In the genomic region with DNA sequence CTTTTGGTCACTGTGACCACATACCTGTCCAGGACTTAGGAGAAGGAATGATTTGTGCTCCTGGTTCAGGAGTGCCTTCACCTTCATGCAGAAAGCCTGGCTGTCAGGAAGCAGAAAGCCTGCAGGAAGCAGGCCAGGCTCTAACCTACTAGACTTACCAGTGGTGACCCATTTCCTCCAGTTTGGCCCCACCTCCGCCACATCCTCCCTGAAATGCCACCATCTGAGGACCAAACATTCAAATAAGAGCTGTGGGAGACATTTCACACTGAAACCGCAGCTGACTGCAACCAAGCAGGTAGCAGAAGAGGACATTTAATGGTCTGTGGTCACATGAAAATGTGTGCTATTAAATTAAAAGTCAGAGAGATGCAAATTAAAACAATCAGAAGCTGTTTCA, we compare ENCODE assay signal across 15 mouse cellular contexts. TPM values are rescaled to one million over a fixed set of nuclear protein-coding genes. Genes with fewer than 3 reads are reported as not detected.
DNase-seq lines count a peak whose midpoint lies in the region; ATAC-seq lines count a peak whose summit lies in the region.
"Had no signal": no experiment of that assay in that cellular context is flagged by ENCODE, and none has a peak within 500 bp of the region (broad histone marks: within the 10 kb centered on the region; RNA-seq: fewer than 3 reads in every experiment).

No protein-coding gene starts in this region.

- DNase-seq in spleen, adult 18-20 months, result peak; percentile 25 to 37
- no peak for DNase-seq in spleen, postnatal 14 days (ENCODE audit: low spot score in 2 of 2)
- DNase-seq in thymus, adult 18-20 months, result peak; percentile 30 to 50
- DNase-seq in right cerebral cortex, postnatal 4 days, result no peak
- DNase-seq in layer of hippocampus, adult 9-10 months (ENCODE audit: low spot score), result no peak
- DNase-seq: cerebellum, adult 9-10 months; embryo, embryonic 11 days; gastrocnemius, postnatal 10 days; heart, postnatal 10 days; kidney, adult 11 months; retina, postnatal 1 day had no signal

- ATAC-seq in inflammation-experienced regulatory T-cells, adult 6 months, result peak; percentile 80
- ATAC-seq in frontal cortex, adult (ENCODE audit: low TSS enrichment), result no peak
- ATAC-seq: lung, postnatal 0 days; Patski had no signal

RNA-seq across cellular contexts. Expression of a gene that starts 50.3 kb away (rescaled TPM):
- under 1 TPM; 0.49 to 0.89 (median 0.77) TPM for polyA plus RNA-seq in inflammation-experienced regulatory T-cells, adult 6 months (2017; shearing (Covaris generic))

Comparison
In these comparisons a context has a peak if more than half of its experiments do, and no peak if none do; other contexts are left out.
1. DNase-seq: peak in spleen, adult 18-20 months (2 of 2) and thymus, adult 18-20 months (2 of 2); none in spleen, postnatal 14 days (0 of 2), right cerebral cortex, postnatal 4 days (single experiment) and layer of hippocampus, adult 9-10 months (single experiment).